Mouse (Mus musculus) 3T3-L1 (cell line): ENCODE measurements around the gene Treml2.

ENCODE experiments used
- DNase-seq: peaks from one replicate; pipeline ENCODE4 v3.0.0-alpha.2; 2015; ENCODE audit warnings: low read depth, low spot score

Gene Treml2

DNA sequence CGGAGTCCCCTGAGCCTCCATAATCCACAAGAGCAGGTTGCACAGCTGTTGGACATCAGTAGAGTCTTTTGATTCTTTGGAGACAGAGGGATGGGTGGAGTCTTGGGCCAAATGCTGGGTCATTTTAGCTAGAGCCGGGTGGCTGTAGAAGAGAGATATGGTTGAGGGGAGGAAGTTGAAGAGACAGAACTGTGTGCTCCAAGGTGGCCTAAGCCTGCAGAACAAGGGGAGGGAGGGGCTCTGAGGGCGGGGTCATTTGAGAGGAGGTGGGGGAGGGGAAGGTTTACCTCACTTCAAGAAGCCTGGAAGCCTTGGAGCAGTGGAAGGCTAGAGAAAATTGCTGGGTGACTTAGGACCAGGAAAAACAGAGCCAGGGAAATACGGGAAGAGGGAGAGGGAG, at the start of gene Treml2:
TSS of gene Treml2 (plus strand) at position 296 of the 400 bp plus-strand sequence.
- DNase-seq: no peak

DNA sequence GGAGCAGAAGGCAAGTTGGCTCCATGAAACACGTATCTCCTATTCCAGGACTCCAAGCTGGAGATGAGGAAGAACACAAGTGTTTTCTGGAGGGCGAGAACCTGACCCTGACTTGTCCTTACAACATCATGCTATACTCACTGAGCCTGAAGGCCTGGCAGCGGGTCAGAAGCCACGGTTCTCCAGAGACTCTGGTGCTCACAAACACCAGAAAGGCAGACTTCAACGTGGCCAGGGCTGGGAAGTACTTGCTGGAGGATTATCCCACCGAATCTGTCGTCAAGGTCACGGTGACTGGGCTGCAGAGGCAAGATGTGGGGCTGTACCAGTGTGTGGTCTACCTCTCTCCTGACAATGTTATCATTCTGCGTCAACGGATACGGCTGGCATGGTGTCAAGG, 49.8 kb upstream of the Treml2 start:
- DNase-seq: peak; percentile 20

DNA sequence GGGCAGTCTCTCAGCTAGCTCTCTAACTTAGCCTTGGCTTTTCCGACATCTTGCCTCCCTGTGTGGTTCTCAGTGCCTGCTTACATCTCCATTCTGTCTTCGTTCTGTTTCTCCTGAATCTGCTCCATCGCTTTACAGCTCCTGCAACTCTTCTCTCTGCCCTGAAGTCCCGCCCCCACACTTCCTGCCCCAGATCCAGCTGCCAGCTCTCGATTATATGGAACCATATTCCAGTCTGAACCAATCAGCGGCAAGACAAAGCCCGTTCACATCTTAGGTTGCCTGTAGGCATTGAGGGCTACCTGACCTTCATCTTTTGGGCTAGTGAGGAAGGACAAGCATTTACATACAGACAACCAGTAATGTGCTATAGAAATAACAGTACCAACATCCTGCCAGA, 48.7 kb upstream of the Treml2 start:
- DNase-seq: no peak

DNA sequence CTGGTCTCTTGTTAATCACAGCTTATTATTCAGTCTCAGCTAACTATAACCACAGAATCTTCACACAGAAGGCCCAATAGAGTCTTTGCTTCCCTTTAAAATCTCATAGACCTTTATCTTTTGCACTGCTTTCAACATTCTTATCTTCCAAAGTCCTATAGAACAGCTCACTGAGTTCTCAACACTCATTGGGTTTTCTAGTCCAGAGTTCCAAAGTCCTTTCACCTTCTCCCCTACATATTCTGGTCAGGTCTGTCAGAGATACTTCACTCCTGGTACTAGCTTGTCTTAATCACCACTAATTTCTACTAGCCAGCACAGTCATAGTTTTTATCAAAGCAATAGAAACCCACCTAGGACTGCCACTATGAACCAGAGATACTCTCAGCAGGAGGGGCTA, 42.7 kb upstream of the Treml2 start:
- DNase-seq: no peak

DNA sequence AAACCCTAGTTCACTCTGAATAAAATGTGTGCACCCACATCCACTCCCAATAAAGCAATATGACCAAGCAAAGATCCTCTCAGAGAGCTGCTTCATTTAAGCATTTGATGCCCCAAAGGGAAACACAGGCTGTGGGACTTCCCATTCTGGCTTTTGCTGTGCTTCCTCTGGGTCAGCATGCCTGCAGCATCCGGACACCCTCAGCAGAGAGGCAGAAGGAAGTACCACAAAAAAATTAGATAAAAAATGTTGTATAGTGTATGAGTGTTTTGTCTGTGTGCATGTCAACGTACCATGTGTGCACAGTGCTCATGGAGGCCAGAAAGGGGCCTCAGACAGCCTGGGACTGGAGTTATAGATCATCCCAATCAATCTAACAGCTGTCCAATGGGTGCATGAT, 37.4 kb upstream of the Treml2 start:
- DNase-seq: no peak

DNA sequence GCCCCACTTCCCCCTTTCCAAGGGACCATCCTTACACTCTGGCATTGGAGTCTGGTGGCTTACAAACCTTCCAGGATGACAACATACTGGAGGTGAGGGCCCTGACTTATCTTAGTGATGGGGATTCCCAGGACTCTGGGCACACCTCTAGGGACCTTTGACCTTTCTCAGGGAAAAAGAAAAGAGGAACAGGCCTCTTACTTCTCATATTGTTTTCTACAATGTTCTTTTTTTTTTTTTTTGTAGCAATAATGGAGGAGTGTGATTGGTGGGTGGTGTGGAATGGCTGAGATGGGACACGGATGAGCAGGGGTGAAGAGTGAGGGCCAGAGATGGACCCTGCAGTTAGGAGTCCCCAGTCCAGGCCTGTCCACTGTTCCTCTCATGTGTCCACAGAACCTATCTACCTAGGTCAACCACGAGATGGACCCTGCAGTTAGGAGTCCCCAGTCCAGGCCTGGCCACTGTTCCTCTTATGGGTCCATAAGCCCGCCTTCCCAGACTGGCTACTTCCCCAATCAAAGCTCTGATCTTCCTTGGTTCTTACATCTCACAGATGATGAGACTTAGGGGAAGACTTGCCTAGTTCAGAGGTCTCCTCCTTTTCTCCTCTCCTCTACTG, 35.4 kb upstream of the Treml2 start, which contains the start of gene Treml4:
TSS of gene Treml4 (plus strand) at position 555 of the 622 bp plus-strand sequence.
- DNase-seq: no peak

DNA sequence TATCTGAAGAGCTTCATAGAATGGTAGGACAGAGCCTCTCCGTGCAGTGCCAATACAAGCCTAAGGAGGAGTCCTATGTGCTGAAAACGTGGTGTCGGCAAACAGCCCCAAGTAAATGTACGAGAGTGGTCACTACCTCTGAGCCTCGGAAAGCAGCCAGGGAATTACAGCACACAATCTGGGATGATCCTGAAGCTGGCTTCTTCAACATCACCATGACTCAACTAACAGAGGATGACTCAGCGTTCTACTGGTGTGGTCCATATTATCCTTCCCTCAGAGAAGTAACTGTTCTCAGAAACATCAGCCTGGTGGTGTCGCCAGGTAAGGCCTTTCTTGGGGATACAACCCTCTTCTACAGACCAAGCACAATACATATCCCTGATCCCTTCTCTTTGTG, 34.6 kb upstream of the Treml2 start:
- peak; percentile 42 for DNase-seq

DNA sequence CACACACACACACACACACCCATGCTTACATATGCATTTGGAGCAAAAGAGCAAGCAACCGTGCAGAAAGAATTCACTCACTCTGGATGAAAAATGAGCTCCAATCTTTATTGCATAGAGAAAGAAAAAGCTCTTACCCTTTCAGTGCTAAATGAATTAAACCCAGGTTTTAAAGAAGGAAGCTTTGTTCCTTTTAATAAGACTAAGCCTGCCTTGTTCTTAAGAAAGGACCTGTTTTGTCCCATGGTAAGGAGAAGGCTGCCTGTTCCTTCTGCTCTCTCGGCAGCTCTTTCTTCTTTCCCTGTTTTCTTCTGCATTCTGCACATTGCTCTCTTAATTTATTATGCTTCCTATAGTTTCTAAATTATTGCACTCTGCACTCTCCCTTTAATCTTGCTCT, 33.2 kb upstream of the Treml2 start:
- no peak for DNase-seq

DNA sequence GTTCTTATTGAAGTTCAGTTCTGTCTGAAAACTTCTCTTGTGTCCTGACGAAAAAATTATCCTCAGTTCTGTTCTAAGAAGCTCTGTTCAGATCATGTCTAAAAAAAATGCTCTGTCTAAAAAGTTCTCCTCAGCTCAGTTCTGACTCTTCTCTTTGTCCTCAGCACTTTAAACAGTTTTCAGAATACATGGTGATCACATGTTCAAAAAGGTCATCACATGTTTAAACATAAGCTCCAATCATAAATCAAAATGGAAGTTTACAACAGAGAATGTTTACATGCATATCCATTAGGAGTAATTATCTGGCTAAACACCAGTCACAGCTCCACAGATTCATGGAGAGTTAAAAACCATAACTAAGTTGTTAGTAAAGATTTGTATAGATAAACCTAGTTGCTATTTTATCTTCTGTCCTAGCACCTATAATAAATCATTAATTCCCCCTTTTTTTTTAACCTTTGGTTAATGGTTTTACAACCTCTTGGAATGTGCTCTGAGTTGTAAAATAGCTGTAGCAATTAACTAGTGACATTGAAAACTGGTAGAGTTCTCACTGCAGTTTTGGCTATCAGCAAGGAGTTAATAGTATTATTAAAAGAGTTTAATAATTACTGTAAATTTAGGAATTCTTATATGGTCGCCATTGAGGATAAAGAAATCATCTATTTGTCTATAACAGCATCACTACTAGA, 32.5 kb upstream of the Treml2 start:
- no peak for DNase-seq

DNA sequence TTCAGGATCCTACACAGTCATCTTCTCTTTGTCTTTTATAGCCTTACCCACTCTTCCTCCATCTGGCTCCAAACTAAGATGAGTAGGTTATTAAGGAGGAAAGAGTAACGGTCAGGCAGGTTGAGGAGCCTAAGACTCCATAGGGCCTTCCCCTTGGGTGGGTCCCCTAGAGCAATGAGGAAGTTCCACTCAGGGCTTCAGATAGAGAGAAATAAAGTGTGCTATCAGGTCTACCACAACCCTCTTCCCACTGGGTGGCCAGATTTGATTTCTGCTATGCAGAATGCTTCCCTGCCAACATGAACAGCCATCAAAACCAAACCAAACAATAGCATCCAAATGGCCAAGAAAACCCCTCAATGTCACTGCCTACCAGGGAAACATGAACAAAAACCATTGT, 31.7 kb upstream of the Treml2 start:
- no peak for DNase-seq

DNA sequence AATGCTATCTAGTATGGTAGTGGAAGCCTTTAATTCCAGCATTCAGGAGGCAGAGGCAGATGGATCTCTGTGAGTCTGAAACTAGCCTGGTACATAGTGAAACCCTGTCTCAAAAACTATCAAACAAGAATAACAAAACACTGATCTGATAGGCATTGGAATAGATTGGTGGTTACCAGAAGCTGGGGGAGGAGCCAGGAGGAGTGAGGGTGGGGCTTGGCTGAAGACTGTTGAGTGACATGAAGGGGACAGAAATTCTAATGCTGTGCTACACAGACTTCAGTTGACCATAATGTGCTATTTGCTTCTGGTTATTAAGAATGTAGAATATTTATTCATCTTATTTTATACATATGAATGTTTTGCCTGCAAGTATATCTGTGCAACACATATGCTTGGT, 31.0 kb upstream of the Treml2 start:
- no peak for DNase-seq

DNA sequence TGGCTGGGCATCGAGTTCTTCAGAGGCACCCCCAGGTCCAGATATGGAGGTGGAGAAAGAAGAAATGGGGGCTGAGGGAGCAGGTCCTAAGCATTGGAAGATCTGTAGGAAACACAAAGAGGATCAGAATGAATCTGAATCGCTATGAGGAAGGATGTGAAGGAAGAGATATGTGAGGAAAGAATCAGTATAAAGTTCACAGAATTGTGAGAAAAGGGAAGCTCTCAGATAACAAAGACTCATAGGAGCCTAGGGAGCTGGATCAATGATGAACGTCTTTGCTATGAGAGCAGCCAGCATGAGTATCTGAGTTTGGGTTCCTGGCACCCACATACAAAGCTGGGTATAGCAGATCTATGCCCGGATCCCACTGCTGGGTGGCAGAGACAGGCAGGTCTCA, 29.5 kb upstream of the Treml2 start:
- no peak for DNase-seq

DNA sequence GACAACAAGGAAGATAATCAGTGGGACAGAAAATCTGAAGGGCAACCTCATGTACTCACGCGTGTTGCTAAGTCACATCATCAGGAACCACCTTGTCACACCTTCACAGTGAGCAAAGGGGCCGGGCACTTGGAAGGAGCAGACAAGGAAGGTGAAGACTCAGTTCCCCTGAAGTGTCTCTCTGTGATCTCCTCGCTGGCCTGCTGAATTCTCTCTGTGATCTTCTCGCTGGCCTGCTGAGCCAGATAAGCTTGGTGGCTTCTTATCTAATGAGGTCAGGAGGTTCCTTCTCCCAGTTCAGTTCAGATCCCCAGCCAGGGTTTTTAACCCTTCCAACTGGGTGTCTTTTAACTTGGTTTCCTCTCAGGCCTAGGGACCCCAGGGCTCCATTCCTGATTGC, 27.1 kb upstream of the Treml2 start:
- DNase-seq: no peak

DNA sequence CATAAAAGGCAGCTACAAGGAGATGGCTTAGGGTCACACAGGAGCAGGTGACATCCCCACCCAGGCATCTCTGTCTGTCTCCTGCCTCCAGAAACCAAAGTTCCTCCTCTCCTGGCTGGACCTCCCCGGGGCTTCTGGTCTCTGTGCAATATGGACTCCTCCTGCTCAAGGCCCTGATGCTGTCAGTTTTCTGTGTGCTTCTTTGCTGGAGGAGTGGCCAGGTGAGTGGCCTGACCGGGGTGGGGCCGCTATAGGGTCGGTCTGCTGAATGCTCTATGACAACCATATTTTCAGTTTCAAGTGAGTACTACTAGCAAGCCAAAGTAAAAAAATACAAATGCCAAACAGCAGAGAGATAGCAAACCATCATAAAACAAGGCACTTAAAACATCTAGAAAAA, 26.7 kb upstream of the Treml2 start:
- no peak for DNase-seq

DNA sequence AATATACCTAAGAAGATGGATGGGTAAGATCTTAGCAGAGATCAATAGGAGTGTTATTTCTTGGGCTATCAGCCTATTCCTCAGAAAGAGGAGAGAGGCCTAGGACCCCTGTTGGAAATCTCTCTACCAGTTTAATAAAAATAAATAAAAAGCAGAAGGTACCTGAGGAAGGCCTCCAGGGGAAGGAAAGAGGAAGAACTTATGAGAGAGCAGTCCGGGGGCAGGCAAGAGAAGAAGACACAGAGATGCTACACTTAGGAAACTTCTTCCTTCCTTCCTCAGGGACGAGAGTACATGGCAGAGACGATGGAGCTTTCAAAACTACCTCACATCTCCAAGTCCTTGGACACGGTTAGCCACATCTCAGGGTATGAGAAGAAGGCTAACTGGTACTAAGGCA, 25.2 kb upstream of the Treml2 start:
- no peak for DNase-seq

DNA sequence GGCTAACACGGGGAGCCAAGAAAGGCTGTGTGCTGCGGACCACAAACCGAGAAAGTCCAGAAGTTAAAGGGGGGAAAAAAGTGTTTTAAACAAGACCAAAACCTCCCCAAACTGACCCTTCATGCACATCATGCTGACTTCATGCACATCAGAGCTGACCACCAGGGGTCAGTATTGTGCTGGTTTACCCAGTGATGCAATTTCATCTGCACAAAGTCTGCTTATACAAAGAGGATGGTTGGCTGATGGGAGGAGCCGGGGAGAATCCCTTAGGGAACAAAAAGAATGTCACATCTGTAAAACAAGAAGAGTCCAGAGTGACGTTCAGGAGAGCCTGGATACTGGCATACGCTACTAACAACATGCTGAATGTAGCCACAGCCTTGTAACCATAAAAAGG, 24.4 kb upstream of the Treml2 start:
- DNase-seq: peak; percentile 92

DNA sequence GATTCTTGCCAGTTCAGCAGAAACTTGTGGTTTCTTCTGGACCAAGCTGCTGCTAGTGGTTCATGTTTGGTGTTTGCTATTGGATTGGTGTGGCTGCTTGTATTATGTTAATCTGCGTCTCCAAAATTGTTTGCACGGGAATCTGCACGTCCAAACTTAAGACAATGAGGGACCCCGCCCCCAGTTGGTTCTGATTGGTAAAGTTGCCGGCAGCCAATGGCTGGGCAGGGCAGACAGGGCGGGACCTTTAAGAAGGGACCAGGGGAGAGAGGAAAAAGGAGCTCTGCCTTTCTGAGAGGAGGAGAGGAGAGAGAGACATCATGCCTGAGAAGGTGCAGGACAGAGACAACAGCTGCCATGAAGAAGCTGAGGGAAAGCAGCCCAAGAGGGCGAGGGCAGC, 23.6 kb upstream of the Treml2 start:
- DNase-seq: no peak

DNA sequence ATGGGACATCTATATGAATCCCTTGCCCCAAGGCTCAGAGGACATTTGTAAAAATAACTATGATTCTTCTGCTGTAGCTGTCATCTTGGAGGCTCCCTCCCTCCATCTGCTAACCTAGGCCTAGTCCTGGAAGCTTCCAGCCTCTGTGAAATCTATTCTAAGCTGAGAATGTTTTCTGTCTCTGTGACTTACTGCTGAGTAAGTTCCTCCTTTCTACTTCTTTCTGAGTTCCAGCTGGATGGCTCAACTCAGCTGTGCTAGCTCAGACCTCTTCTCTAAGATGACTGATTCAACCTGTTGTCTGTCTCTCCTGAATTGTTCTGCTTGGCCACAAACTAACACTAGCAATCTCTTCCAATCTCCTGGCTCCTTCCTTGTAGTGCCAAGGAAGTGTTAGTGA, 20.9 kb upstream of the Treml2 start:
- DNase-seq: no peak

DNA sequence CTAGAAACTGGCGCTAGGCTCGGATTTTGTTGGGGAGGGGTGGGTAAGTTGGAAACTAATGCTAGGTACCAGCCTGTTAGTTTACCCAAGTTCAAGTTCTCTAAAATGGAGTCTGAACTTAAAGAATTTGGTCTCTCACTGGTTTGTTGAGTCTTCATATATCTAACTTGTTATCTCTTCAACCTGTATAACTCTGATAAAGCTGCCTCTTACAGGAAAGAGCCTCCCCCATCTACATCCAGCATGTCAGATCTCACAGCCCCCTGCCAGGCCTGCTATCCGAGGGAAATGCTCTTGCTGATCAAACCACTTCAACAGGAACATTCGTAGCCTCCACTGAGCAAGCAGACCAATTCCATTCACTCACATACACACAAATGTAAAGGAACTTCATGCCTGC, 20.3 kb upstream of the Treml2 start:
- no peak for DNase-seq

DNA sequence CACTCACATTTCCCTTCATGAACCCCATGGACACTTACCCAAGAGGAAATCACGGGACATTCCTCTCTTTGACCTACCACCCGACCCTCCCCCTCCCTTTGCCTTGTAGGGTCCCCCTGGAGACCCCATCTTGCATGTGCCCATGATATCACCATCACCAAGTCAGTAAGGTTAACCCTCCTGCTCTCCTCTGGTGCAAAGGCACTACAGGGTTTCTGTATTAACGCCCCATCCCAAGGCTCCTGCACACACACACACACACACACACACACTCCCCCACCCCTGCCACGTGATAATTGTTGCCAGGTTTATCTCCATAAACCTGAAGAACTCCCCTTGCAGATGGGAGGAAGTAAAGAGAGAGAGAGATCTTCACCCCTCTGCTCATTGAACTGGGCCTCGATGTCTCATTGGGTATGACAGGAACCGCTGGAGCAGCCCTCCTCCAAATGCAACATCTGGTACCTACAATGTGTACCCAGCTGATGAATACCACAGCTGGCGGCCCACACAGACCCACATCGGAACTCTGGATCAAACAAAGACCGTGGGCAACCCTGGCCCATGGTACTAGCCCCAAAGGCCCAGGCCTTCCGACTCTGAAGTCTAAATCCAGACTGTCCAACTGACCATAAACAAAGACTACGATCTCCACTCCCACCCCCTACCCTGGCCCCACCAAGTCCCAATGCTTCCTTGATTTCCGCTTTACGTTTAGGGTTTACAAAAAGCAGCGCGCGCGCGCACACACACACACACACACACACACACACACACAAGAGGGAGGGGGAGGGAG, 18.2 kb upstream of the Treml2 start:
- DNase-seq: no peak

DNA sequence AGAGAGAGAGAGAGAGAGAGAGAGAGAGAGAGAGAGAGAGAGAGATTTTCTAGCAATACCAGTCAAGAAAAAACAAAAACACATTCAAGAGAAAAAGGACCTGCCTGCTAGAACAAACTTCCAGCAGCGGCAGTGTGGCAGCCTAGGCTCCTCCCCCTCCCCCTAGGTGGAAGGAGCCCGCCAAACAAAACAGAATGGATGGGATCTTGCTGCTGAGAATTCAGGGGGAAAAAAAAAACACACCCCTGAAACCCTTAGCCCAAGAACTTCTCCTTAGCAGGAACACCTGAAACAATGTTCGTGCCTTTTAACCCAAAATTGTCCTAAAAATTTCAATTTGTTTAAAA, 17.6 kb upstream of the Treml2 start:
- no peak for DNase-seq

DNA sequence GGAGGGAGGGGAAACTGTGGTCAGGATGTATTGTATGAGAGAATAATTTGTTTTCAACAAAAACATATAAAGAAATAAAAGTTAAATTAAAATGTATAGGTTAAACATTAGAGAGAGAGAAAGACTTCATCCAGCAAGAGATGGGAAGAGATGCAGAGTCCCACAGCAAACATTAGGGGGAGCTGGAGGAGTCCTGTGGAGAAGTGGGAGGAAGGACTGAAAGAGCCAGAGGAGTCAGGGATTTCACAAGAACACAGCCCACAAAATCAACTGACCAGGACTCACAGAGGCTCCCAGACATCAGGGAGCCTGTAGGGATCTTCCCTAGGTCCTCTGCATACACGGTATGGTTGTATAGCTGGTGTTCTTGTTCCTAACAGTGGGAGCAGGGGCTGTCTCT, 12.5 kb upstream of the Treml2 start:
- no peak for DNase-seq

DNA sequence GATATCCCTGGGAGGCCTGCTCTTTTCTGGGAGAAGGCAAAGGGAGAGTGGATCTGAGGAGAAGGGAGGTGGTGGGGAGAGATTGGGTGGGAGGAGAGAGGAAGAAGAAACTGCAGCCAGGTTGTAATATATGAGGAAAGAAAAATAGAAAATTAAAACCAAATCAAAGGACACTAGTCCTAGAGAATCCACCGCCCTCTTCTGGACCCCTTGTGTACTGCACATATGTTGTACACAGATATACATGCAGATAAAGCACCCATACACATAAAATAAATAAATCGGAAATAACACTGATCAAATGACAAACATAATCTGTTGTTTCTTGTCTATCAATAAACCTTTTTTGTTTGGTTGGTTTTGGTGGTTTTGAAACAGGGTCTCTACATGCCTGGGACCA, 12.0 kb upstream of the Treml2 start:
- DNase-seq: peak; percentile 33
